Mouse (Mus musculus) ES-Bruce4 (cell line): ENCODE results near the gene Ccdc130. TPM values are rescaled to one million over a fixed set of nuclear protein-coding genes. Genes with fewer than 3 reads are reported as not detected.

Experiments used
- H3K27ac ChIP-seq: 2 replicates; pipeline ENCODE4 v1.5.1; 2012; ENCODE audit warnings: low read length, inconsistent platforms; ENCODE audit not compliant: insufficient read depth
- H3K27me3 ChIP-seq: 2 replicates; pipeline ENCODE4 v1.6.1; 2012; ENCODE audit warnings: mild to moderate bottlenecking, low read length, inconsistent platforms; ENCODE audit not compliant: control insufficient read depth, poor library complexity, insufficient read depth, severe bottlenecking
- H3K36me3 ChIP-seq: 2 replicates; pipeline ENCODE4 v1.6.1; 2012; ENCODE audit warnings: inconsistent platforms, mild to moderate bottlenecking, low read length, moderate library complexity; ENCODE audit not compliant: control insufficient read depth, poor library complexity, insufficient read depth, severe bottlenecking
- H3K4me1 ChIP-seq: one replicate; pipeline ENCODE4 v1.8.1; 2011; ENCODE audit warnings: low read length; ENCODE audit not compliant: control insufficient read depth, insufficient read depth
- H3K4me3 ChIP-seq: 2 replicates; pipeline ENCODE4 v1.5.1; 2011; ENCODE audit warnings: low read depth, mild to moderate bottlenecking, low read length
- H3K9ac ChIP-seq: 2 replicates; pipeline ENCODE4 v1.6.1; 2012; ENCODE audit warnings: low read depth, mild to moderate bottlenecking, inconsistent platforms; ENCODE audit not compliant: poor library complexity, severe bottlenecking
- H3K9me3 ChIP-seq: replicated peaks from 2 replicates; pipeline ENCODE4 v1.6.1; 2012; ENCODE audit warnings: mild to moderate bottlenecking, low read length, inconsistent platforms; ENCODE audit not compliant: control insufficient read depth, poor library complexity, insufficient read depth, severe bottlenecking
- CTCF ChIP-seq: IDR thresholded peaks from one replicate; pipeline ENCODE4 v1.8.1; 2011; ENCODE audit warnings: low read depth, low read length
- EP300 ChIP-seq: IDR thresholded peaks from 2 replicates; pipeline ENCODE4 v1.6.1; 2011; ENCODE audit warnings: low read depth, low read length; ENCODE audit not compliant: insufficient read depth
- POLR2A ChIP-seq: IDR thresholded peaks from one replicate; pipeline ENCODE4 v1.8.1; 2011; ENCODE audit warnings: low read length; ENCODE audit not compliant: insufficient read depth
- polyA plus RNA-seq: library from polyadenylated mRNA; stranded (reverse); fragments of >200 nt; gene quantifications from 2 replicates; pipeline ENCODE4 v1.2.4, GENCODE M21; 2011; ENCODE audit warnings: low read depth; ENCODE audit not compliant: missing spikeins, insufficient read depth, insufficient read length

Gene Ccdc130
- polyA plus RNA-seq, 1 experiment: 21.3 TPM

DNA sequence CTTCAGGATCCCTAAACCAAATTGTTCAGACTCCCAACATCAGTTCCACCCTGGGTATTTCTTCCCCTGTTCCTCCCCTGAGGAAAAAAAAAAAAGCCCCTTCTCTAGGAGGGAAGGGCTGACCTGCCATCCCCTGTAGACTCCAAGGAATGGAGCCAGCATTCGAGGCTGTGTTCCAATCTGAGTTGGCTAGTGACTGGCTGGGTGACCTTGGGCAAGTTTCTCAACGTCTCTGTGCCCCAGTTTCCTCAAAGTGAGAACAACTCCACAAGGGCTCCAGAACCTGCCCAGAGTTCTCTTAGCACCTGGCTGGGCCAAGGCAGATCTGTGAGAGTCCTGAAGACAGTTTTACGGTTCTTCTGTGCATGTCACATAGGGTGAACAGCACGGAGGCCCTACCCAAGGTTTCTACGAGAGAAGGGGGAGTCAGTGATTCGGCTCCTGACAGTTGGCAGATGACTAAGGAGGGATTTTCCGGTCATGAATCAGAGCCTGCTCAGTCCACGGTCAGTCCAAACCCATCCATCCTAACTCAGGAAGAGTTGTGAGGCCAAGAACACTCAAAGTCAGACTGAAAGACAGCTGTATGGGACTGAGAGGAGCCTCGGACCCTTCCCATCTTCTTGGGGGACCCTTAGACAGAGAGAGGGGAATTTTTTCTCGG, 34.3 kb downstream of the Ccdc130 start:
- no peaks in the 10 kb centered on the region for H3K27me3 ChIP-seq
- no peaks in the 10 kb centered on the region for H3K36me3 ChIP-seq
- H3K9ac ChIP-seq: peak overlapping the region; percentile 95
- no peak for TF ChIP-seq EP300
- TF ChIP-seq POLR2A: no peak
- TF ChIP-seq CTCF: no peak
- peak overlapping the region; percentile 72 for H3K4me3 ChIP-seq
- H3K27ac ChIP-seq: no peak overlapping the region
- no peaks in the 10 kb centered on the region for H3K9me3 ChIP-seq
- H3K4me1 ChIP-seq: peaks cover 2% of the 10 kb centered on the region

DNA sequence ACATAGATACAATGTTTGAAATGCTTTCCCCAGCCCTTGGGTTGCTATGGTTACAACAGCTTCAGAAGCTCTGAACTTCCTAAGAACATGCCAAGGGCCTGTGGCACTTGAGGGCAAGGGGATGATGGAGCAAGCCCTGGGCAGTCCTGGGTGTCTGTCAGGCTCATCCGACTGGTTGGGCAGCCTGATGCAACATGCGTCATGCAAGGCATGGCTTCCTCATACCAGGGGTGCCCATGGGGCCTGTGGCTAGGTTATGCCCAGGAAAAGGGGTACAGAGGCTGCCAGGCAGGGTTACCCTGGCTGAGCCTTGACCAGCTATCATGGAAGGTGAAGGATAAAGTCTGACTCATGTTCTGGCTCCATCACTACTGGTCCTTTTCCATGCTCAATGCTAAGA, 37.1 kb downstream of the Ccdc130 start:
- H3K9ac ChIP-seq: no peak overlapping the region
- H3K36me3 ChIP-seq: peaks cover 6% of the 10 kb centered on the region; the same call in 1 of the 2 replicates
- TF ChIP-seq EP300: no peak
- no peak for TF ChIP-seq CTCF
- no peak for TF ChIP-seq POLR2A
- no peak overlapping the region for H3K27ac ChIP-seq
- no peaks in the 10 kb centered on the region for H3K27me3 ChIP-seq
- no peaks in the 10 kb centered on the region for H3K4me1 ChIP-seq
- H3K9me3 ChIP-seq: no peaks in the 10 kb centered on the region
- H3K4me3 ChIP-seq: no peak overlapping the region

- no peaks in the 10 kb centered on the region for H3K27me3 ChIP-seq
- no peak overlapping the region for H3K27ac ChIP-seq
- H3K9ac ChIP-seq: no peak overlapping the region
- no peaks in the 10 kb centered on the region for H3K4me1 ChIP-seq
- H3K36me3 ChIP-seq: peaks cover 9% of the 10 kb centered on the region; the same call in 1 of the 2 replicates
- H3K9me3 ChIP-seq: no peaks in the 10 kb centered on the region
- TF ChIP-seq POLR2A: no peak
- TF ChIP-seq EP300: no peak
- peak; percentile 99 for TF ChIP-seq CTCF
- no peak overlapping the region for H3K4me3 ChIP-seq
These were observed 39.4 kb downstream of the Ccdc130 start for GRCm38 (mm10) chr8:84230735-84231134.

DNA sequence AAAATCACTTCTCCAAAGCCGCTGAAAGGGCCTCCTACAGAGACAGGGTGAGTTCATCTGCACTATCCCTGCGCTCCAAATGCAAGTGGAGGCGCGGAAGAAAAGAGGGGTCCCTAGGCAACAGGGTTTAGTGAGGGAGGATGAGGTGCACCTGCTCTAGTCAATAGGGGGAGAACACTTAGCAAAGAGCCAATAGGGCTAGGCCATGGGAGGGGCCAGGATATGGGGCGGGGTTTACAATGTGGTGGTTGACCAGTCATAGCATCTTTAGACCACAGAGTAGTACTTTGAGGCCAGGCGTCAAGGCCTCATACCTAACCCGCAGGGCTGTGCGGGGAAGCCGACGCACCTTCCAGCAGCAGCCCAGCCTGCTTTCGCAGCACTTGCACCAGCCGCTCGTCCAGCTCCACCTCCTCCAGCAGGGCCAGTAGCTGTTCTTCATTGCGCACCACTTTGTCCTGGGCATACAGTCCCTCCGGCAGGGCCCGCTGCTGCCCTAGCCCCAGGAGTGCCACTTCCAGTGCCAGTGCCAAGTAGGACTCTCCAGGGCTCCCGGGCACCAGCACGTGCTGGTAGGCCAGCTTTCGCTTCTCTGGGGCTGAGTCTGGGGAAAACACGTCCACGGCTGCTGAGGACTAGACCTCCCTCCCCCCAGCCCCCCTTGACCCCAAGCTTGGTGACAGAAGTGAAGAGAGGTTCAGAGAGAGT, 46.7 kb downstream of the Ccdc130 start:
- Histone ChIP-seq H3K4me3 (peak overlapping the region; percentile 53), H3K27ac (peak overlapping the region; percentile 9; the same call in 1 of the 2 replicates), H3K27me3 (no peaks in the 10 kb centered on the region), H3K36me3 (peaks cover 16% of the 10 kb centered on the region), H3K9ac (peak overlapping the region; percentile 30), H3K4me1 (peaks cover 4% of the 10 kb centered on the region), H3K9me3 (no peaks in the 10 kb centered on the region)
- TF ChIP-seq POLR2A: no peak
- TF ChIP-seq EP300: no peak

- Histone ChIP-seq H3K9ac (peak overlapping the region; percentile 30), H3K36me3 (peaks cover 20% of the 10 kb centered on the region), H3K9me3 (no peaks in the 10 kb centered on the region), H3K4me1 (peaks cover 4% of the 10 kb centered on the region), H3K27ac (peak overlapping the region; percentile 30), H3K4me3 (peak overlapping the region; percentile 53), H3K27me3 (no peaks in the 10 kb centered on the region)
- no peak for TF ChIP-seq CTCF
- TF ChIP-seq EP300: no peak
- TF ChIP-seq POLR2A: no peak
These were observed 47.5 kb downstream of the Ccdc130 start for GRCm38 (mm10) chr8:84222566-84223165.

GRCm38 (mm10) chr8:84220105-84220504, 50.1 kb downstream of the Ccdc130 start:
- Histone ChIP-seq H3K4me3 (no peak overlapping the region), H3K36me3 (peaks cover 20% of the 10 kb centered on the region), H3K27me3 (no peaks in the 10 kb centered on the region), H3K27ac (no peak overlapping the region), H3K9me3 (no peaks in the 10 kb centered on the region), H3K9ac (no peak overlapping the region), H3K4me1 (peaks cover 4% of the 10 kb centered on the region)
- TF ChIP-seq CTCF: no peak
- TF ChIP-seq EP300: no peak
- no peak for TF ChIP-seq POLR2A
